Mouse (Mus musculus): Measurements from ENCODE around the gene Gm49368.

DNA sequence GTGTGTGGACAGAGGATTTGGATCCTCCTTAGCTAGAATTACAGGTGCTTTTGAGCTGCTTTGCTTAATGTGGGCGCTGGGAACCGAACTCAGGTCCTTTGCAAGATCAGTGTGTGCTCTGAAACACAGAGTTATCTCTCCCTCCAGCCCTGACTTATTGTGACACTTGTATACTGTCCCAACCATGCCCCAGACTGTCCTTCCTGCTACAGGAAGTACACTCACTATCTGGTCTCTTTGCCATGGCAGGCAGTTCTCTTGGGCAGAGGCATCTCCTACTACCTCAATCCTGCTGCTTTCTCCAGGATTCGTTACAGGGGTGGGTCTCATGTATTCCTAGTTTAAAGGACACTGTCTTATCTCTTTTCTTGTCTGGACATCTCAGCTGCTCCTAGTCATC lies 44.2 kb upstream of the Gm49368 start:
- TF ChIP-seq CTCF (IDR thresholded peaks at IDR 0.05; ENCODE audit: borderline replicate concordance, insufficient read depth, low read depth, low read length): no peak
- no peak for TF ChIP-seq POLR2A (IDR thresholded peaks at IDR 0.05; ENCODE audit: borderline replicate concordance, insufficient read depth, low read length)
